Mouse (Mus musculus): Measurements from ENCODE around the gene St6galnac6. TPM values are rescaled to one million over a fixed set of nuclear protein-coding genes. Genes with fewer than 3 reads are reported as not detected.

St6galnac6 gene
- polyA plus RNA-seq, 1 experiment from 2014 or later, result 7.5 TPM

DNA sequence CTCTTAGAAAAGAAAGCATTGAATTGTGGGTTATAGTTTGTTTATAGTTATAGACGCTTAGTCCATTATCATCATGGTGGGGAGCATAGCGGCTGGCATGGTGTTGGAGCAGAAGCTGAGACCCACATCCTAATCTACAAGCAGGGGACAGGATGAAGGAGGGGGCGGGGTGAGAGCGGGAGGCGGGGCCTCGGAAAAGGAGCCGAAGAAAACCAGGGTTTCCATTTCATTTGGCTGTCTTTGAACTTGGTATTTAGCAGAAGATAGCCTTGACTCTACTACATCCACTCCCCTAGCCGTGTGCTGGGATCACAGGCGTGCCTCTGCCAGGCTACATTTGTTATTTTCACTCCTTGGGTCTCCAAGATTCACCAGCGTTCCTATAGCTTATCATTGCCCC is 5.1 kb downstream of the St6galnac6 start:
- H3K36me3 ChIP-seq (ENCODE audit: control insufficient read depth, insufficient read depth, low read length), result no peaks in the 10 kb centered on the region
- H3K9ac ChIP-seq (ENCODE audit: low read length), result no peak overlapping the region
- peaks cover 18% of the 10 kb centered on the region for H3K4me1 ChIP-seq (ENCODE audit: control insufficient read depth, insufficient read depth, low read length)
- no peaks in the 10 kb centered on the region for H3K27me3 ChIP-seq (ENCODE audit: control insufficient read depth, insufficient read depth, low read length)
- 47% methylated on average over 10 of the region's 10 CpGs for WGBS
- ATAC-seq (ENCODE audit: insufficient number of reproducible peaks, low FRiP score, low TSS enrichment, low read depth), result no peak
- H3K9me3 ChIP-seq (ENCODE audit: control insufficient read depth, low read length), result no peaks in the 10 kb centered on the region
- H3K4me2 ChIP-seq (ENCODE audit: low read depth, severe bottlenecking), result no peak overlapping the region
- no peak overlapping the region for H3K27ac ChIP-seq (replicated peaks; ENCODE audit: low read depth, low read length)
- no peak overlapping the region for H3K4me3 ChIP-seq (ENCODE audit: low read depth, low read length)
- DNase-seq (ENCODE audit: low spot score), result no peak

- Histone ChIP-seq H3K4me1 (ENCODE audit: control insufficient read depth, insufficient read depth, low read length) (peaks cover 27% of the 10 kb centered on the region), H3K4me3 (ENCODE audit: low read depth, low read length) (peak overlapping the region; percentile 72), H3K27ac (replicated peaks; ENCODE audit: low read depth, low read length) (0 out of 2 replicates have a peak overlapping the region, but pooled peaks have one; percentile 38), H3K4me2 (ENCODE audit: low read depth, severe bottlenecking) (peak overlapping the region; percentile 84), H3K27me3 (ENCODE audit: control insufficient read depth, insufficient read depth, low read length) (no peaks in the 10 kb centered on the region), H3K36me3 (ENCODE audit: control insufficient read depth, insufficient read depth, low read length) (no peaks in the 10 kb centered on the region), H3K9ac (ENCODE audit: low read length) (peak overlapping the region; percentile 79), H3K9me3 (ENCODE audit: control insufficient read depth, low read length) (no peaks in the 10 kb centered on the region)
- WGBS, result 11% methylated on average over 50 of the region's 55 CpGs
- peak; percentile 86 for DNase-seq (ENCODE audit: low spot score)
- peak; percentile 61; the same call in 1 of the 2 replicates for ATAC-seq (ENCODE audit: insufficient number of reproducible peaks, low FRiP score, low TSS enrichment, low read depth)
These were observed 6.9 kb downstream of the St6galnac6 start for GRCm38 (mm10) chr2:32606161-32607142.

DNA sequence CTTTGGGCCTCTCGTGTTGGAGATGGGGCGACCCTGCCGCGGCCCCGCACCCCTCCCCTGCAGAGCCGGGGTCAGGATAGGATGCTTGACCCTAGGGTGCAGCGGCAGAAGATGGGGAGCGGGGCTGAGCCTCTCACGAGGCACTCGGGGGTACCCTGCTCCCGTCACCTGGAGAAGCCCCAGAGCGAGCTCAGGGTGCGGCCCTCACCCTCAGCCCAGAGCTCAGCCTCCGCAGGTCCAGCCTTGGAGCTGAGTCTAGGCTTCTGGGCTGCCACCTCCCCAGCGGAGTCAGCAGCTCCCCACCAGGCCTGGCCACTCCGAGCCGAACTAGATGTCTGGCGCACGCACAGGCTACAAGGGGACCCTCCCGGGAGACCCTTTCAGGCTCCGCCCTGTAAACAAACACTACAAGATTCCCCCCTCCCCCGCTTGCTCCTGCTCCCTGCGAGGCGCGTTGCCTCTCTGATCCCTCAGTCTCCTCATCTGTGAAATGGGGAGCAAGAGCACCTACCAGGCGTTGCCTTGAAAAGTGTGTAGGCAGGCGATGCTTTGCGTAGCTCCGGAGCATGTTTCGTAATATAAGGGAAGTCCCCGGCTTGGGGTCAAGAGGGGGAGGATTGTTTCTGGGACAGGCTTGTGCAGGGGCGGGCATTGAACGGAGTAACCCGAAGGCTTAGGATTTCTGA is 7.9 kb downstream of the St6galnac6 start:
- Histone ChIP-seq H3K9me3 (ENCODE audit: control insufficient read depth, low read length) (no peaks in the 10 kb centered on the region), H3K4me1 (ENCODE audit: control insufficient read depth, insufficient read depth, low read length) (peaks cover 27% of the 10 kb centered on the region), H3K36me3 (ENCODE audit: control insufficient read depth, insufficient read depth, low read length) (peaks cover 3% of the 10 kb centered on the region; the same call in 1 of the 2 replicates)

DNA sequence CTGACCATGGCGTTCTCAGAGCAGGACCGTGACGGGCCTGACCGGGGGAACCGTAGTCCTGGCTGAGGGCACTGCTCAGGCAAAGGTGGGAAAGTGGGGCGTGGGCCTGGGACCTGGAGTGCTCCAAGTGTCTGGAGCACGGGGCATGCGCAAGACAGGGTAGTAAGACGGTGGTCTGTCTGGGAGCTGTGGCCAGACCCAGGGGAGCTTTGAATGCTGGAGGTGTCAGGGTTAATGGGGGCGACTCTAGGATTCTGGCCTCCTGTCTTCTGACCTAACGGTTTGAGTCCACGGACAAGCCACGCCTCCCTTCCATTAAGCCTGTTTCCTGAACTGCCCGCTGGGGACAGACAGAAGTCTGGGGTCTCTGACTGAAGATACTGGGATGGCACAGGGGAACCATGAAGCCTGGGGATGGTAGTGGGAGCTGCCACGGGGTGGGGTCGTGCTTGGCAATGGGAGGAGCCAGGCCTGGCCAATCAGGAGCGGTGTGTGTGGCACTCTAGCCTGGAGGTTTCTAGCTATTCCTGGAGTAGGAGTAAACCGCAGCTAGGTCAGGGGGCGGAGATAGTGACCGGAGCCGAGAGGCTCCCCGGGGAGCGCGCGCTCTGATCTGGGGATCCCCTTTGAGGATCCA is 8.8 kb downstream of the St6galnac6 start:
- peak; percentile 73 for DNase-seq (ENCODE audit: low spot score)
- Histone ChIP-seq H3K36me3 (ENCODE audit: control insufficient read depth, insufficient read depth, low read length) (peaks cover 3% of the 10 kb centered on the region; the same call in 1 of the 2 replicates), H3K9me3 (ENCODE audit: control insufficient read depth, low read length) (no peaks in the 10 kb centered on the region), H3K4me2 (ENCODE audit: low read depth, severe bottlenecking) (peak overlapping the region; percentile 44), H3K9ac (ENCODE audit: low read length) (0 out of 2 replicates have a peak overlapping the region, but pooled peaks have one; percentile 4), H3K4me1 (ENCODE audit: control insufficient read depth, insufficient read depth, low read length) (peaks cover 27% of the 10 kb centered on the region), H3K4me3 (ENCODE audit: low read depth, low read length) (peak overlapping the region; percentile 72), H3K27ac (replicated peaks; ENCODE audit: low read depth, low read length) (peak overlapping the region; percentile 39; the same call in 1 of the 2 replicates), H3K27me3 (ENCODE audit: control insufficient read depth, insufficient read depth, low read length) (no peaks in the 10 kb centered on the region)
- 2% methylated on average over 25 of the region's 25 CpGs for WGBS
- ATAC-seq (ENCODE audit: insufficient number of reproducible peaks, low FRiP score, low TSS enrichment, low read depth), result peak; percentile 20; the same call in 1 of the 2 replicates

More for the DNA sequence above, 7.9 kb downstream of the St6galnac6 start:
- H3K4me2 ChIP-seq (ENCODE audit: low read depth, severe bottlenecking), result peak overlapping the region; percentile 84
- no peaks in the 10 kb centered on the region for H3K27me3 ChIP-seq (ENCODE audit: control insufficient read depth, insufficient read depth, low read length)
- WGBS, result 7% methylated on average over 34 of the region's 34 CpGs
- DNase-seq (ENCODE audit: low spot score), result peak; percentile 74
- H3K4me3 ChIP-seq (ENCODE audit: low read depth, low read length), result peak overlapping the region; percentile 72
- H3K27ac ChIP-seq (replicated peaks; ENCODE audit: low read depth, low read length), result 0 out of 2 replicates have a peak overlapping the region, but pooled peaks have one; percentile 38
- H3K9ac ChIP-seq (ENCODE audit: low read length), result peak overlapping the region; percentile 79
- peak; percentile 37 for ATAC-seq (ENCODE audit: insufficient number of reproducible peaks, low FRiP score, low TSS enrichment, low read depth)

- peak; percentile 37 for DNase-seq (ENCODE audit: low spot score)
- Histone ChIP-seq H3K9me3 (ENCODE audit: control insufficient read depth, low read length) (no peaks in the 10 kb centered on the region), H3K36me3 (ENCODE audit: control insufficient read depth, insufficient read depth, low read length) (peaks cover 3% of the 10 kb centered on the region; the same call in 1 of the 2 replicates), H3K27me3 (ENCODE audit: control insufficient read depth, insufficient read depth, low read length) (no peaks in the 10 kb centered on the region), H3K4me1 (ENCODE audit: control insufficient read depth, insufficient read depth, low read length) (peaks cover 27% of the 10 kb centered on the region), H3K27ac (replicated peaks; ENCODE audit: low read depth, low read length) (peak overlapping the region; percentile 39), H3K9ac (ENCODE audit: low read length) (no peak overlapping the region), H3K4me2 (ENCODE audit: low read depth, severe bottlenecking) (peak overlapping the region; percentile 44), H3K4me3 (ENCODE audit: low read depth, low read length) (peak overlapping the region; percentile 72)
- ATAC-seq (ENCODE audit: insufficient number of reproducible peaks, low FRiP score, low TSS enrichment, low read depth), result no peak
- WGBS, result 33% methylated on average over 18 of the region's 18 CpGs
These were observed 9.4 kb downstream of the St6galnac6 start for GRCm38 (mm10) chr2:32608778-32609435.

GRCm38 (mm10) chr2:32610610-32611229 is 11.2 kb downstream of the St6galnac6 start:
- WGBS, result 21% methylated on average over 23 of the region's 23 CpGs
- Histone ChIP-seq H3K9ac (ENCODE audit: low read length) (no peak overlapping the region), H3K27me3 (ENCODE audit: control insufficient read depth, insufficient read depth, low read length) (no peaks in the 10 kb centered on the region), H3K4me2 (ENCODE audit: low read depth, severe bottlenecking) (peak overlapping the region; percentile 48), H3K4me3 (ENCODE audit: low read depth, low read length) (peak overlapping the region; percentile 25), H3K36me3 (ENCODE audit: control insufficient read depth, insufficient read depth, low read length) (peaks cover 9% of the 10 kb centered on the region; the same call in 1 of the 2 replicates), H3K4me1 (ENCODE audit: control insufficient read depth, insufficient read depth, low read length) (peaks cover 27% of the 10 kb centered on the region), H3K9me3 (ENCODE audit: control insufficient read depth, low read length) (no peaks in the 10 kb centered on the region), H3K27ac (replicated peaks; ENCODE audit: low read depth, low read length) (no peak overlapping the region)
- no peak for ATAC-seq (ENCODE audit: insufficient number of reproducible peaks, low FRiP score, low TSS enrichment, low read depth)
- DNase-seq (ENCODE audit: low spot score), result peak; percentile 67

DNA sequence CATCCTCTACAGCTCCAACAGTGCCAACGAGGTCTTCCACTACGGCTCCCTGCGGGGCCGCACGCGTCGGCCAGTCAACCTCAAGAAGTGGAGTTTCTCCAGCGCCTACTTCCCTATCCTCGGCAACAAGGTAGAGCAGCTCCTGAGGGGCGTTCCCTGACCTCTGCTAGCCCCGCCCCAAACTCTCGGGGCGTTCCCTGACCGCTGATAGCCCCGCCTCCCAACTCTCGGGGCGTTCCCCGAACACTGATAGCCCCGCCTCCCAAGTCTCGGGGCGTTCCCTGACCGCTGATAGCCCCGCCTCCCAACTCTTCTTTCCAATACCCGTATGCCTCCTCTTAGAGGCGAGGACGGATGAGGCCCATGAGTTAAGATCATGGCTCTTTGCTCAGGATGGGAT is 12.8 kb downstream of the St6galnac6 start:
- Histone ChIP-seq H3K27ac (replicated peaks; ENCODE audit: low read depth, low read length) (no peak overlapping the region), H3K27me3 (ENCODE audit: control insufficient read depth, insufficient read depth, low read length) (no peaks in the 10 kb centered on the region), H3K36me3 (ENCODE audit: control insufficient read depth, insufficient read depth, low read length) (peaks cover 12% of the 10 kb centered on the region; the same call in 1 of the 2 replicates), H3K4me2 (ENCODE audit: low read depth, severe bottlenecking) (no peak overlapping the region), H3K9ac (ENCODE audit: low read length) (no peak overlapping the region), H3K9me3 (ENCODE audit: control insufficient read depth, low read length) (no peaks in the 10 kb centered on the region), H3K4me3 (ENCODE audit: low read depth, low read length) (no peak overlapping the region), H3K4me1 (ENCODE audit: control insufficient read depth, insufficient read depth, low read length) (peaks cover 26% of the 10 kb centered on the region)
- WGBS, result 64% methylated on average over 26 of the region's 26 CpGs
- DNase-seq (ENCODE audit: low spot score) (no peak), ATAC-seq (ENCODE audit: insufficient number of reproducible peaks, low FRiP score, low TSS enrichment, low read depth) (no peak)
